Mouse (Mus musculus) brain, embryonic 14.5 days (tissue): ENCODE measurements around the gene Gpr45.

ENCODE experiments used
- CTCF ChIP-seq: fragments of 200-500 bp; IDR thresholded peaks from 2 replicates; pipeline ENCODE4 v1.5.1; 2012; ENCODE audit warnings: inconsistent platforms, mild to moderate bottlenecking, moderate library complexity, borderline replicate concordance; ENCODE audit not compliant: insufficient read depth, insufficient read length; ENCODE audit errors: extremely low read depth
- POLR2A ChIP-seq: fragments of 200-500 bp; IDR thresholded peaks from 2 replicates; pipeline ENCODE4 v1.6.1; 2012; ENCODE audit warnings: mild to moderate bottlenecking, inconsistent platforms, borderline replicate concordance; ENCODE audit not compliant: poor library complexity, insufficient read depth, insufficient read length, severe bottlenecking; ENCODE audit errors: extremely low read depth

- TF ChIP-seq CTCF (peak; percentile 59; the same call in 1 of the 2 replicates), POLR2A (no peak)
Observed at GRCm38 (mm10) chr1:42915062-42915461, 37.6 kb upstream of the Gpr45 start.
